Mouse (Mus musculus) kidney, adult 18-20 months (tissue): Measurements from ENCODE around the gene Olfr535.
"Not testable (repeated sequence)": the region's sequence is repeated elsewhere in the genome, so short reads cannot be mapped to it uniquely, and the experiment has no call there.

Experiments used
- DNase-seq: peaks from one replicate; pipeline ENCODE4 v3.0.0; 2021

Gene Olfr535

GRCm38 (mm10) chr7:140483916-140484315 is at the start of gene Olfr535:
Gene Olfr535 (plus strand): TSS chr7:140484216.
- DNase-seq, result no peak

GRCm38 (mm10) chr7:140443141-140443540 is 40.9 kb upstream of the Olfr535 start:
- no peak for DNase-seq

- not testable (repeated sequence) for DNase-seq
Observed at GRCm38 (mm10) chr7:140463070-140463469, 20.9 kb upstream of the Olfr535 start, which contains the start of gene Olfr533. Gene Olfr533 (plus strand): TSS chr7:140463370.

- DNase-seq, result no peak
Observed at GRCm38 (mm10) chr7:140477886-140478285, 6.1 kb upstream of the Olfr535 start.

- DNase-seq, result no peak
Observed at GRCm38 (mm10) chr7:140478733-140479132, 5.3 kb upstream of the Olfr535 start.

- no peak for DNase-seq
Observed at GRCm38 (mm10) chr7:140488981-140489380, 5.0 kb downstream of the Olfr535 start.

GRCm38 (mm10) chr7:140494231-140494630 is 10.2 kb downstream of the Olfr535 start:
- DNase-seq, result no peak

GRCm38 (mm10) chr7:140494702-140495101 is 10.7 kb downstream of the Olfr535 start:
- DNase-seq, result no peak

GRCm38 (mm10) chr7:140507346-140508021 is 23.5 kb downstream of the Olfr535 start, which contains the start of gene Olfr536:
Gene Olfr536 (minus strand): TSS chr7:140507396.
- not testable (repeated sequence) for DNase-seq

GRCm38 (mm10) chr7:140539746-140540145 is 55.7 kb downstream of the Olfr535 start:
- DNase-seq, result no peak
